ENCODE assay signal across 8 mouse cellular contexts in the genomic region with DNA sequence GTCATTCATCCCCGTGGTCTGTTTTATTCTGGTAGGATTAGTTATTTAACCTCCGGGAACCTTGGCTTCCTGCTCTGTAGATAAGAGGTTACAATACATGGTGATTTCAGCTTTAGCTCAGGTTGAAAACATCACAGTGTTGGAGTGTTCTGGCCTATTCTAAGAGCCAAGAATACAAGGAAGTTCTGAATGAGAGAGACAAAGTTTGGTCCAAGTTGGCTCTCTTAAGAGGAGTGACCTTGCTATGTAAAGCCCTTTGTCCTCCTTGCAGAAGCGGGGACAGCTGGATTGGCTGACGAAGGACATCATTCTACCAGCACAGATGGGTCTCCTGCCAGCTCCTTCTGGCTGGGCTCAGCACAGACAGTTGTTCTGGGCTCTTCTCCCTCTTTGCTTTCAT.
A peak's percentile ranks its signal among the peaks of the same experiment; 100 is the strongest.
DNase-seq lines count a peak whose midpoint lies in the region; ATAC-seq lines count a peak whose summit lies in the region.

No protein-coding gene starts in this region.

- peak; percentile 30 to 32 for DNase-seq in right cerebral cortex, postnatal 10 days (ENCODE audit: low spot score in 2 of 2)
- DNase-seq in right cerebral cortex, postnatal 36 days (ENCODE audit: low spot score in 2 of 2), result no peak
- DNase-seq in kidney, postnatal 4 days, result peak; percentile 43 to 61
- DNase-seq in testis, postnatal 14 days (ENCODE audit: low spot score), result peak; percentile 84
- DNase-seq in layer of hippocampus, postnatal 10 days (ENCODE audit: low spot score in 2 of 2), result no peak
- no peak for DNase-seq in layer of hippocampus, adult 11-12 months (ENCODE audit: low spot score)
- no peak for DNase-seq in cerebellum, postnatal 25 days

- WGBS in heart, embryonic 14.5 days, result 27% methylated on average over 4 of the region's 4 CpGs

- peaks cover 3% of the 10 kb centered on the region; the same call in 1 of the 2 replicates for H3K9me3 ChIP-seq in heart, embryonic 14.5 days (ENCODE audit: control insufficient read depth, low read length)

- no peaks in the 10 kb centered on the region for H3K27me3 ChIP-seq in heart, embryonic 14.5 days (ENCODE audit: control insufficient read depth, insufficient read depth, low read length)

- H3K4me2 ChIP-seq in heart, embryonic 14.5 days (ENCODE audit: low read length), result no peak overlapping the region

- H3K36me3 ChIP-seq in heart, embryonic 14.5 days (ENCODE audit: control insufficient read depth, insufficient read depth, low read length), result no peaks in the 10 kb centered on the region

- peaks cover 8 to 16% of the 10 kb centered on the region in 2 experiments for H3K4me1 ChIP-seq in heart, embryonic 14.5 days (ENCODE audit: control insufficient read depth in 2 of 2, insufficient read depth in 2 of 2, low read length in 2 of 2)

- H3K9ac ChIP-seq in heart, embryonic 14.5 days (ENCODE audit: low read length), result no peak overlapping the region

- H3K27ac ChIP-seq in heart, embryonic 14.5 days (replicated peaks in 1 of 2; ENCODE audit: control insufficient read depth in 1 of 2, insufficient read depth in 1 of 2, low read depth in 2 of 2, low read length in 2 of 2), result peak overlapping the region; percentile 22 to 45; a peak in 1 of 4 replicates

- ATAC-seq in heart, embryonic 14.5 days (ENCODE audit: insufficient number of reproducible peaks, insufficient read depth, low FRiP score, low read depth), result peak; percentile 71

- no peak overlapping the region for H3K4me3 ChIP-seq in heart, embryonic 14.5 days (ENCODE audit: control insufficient read depth in 1 of 2, insufficient read depth in 1 of 2, low read depth in 1 of 2, low read length in 2 of 2)

Comparison
In these comparisons a context has a peak if more than half of its experiments do, and no peak if none do; other contexts are left out.
1. DNase-seq: peak in right cerebral cortex, postnatal 10 days (2 of 2), kidney, postnatal 4 days (2 of 2) and testis, postnatal 14 days (single experiment); none in right cerebral cortex, postnatal 36 days (0 of 2), layer of hippocampus, postnatal 10 days (0 of 2), layer of hippocampus, adult 11-12 months (single experiment) and cerebellum, postnatal 25 days (0 of 2).